Mouse (Mus musculus): ENCODE measurements around the gene Sdsl. TPM values are rescaled to one million over a fixed set of nuclear protein-coding genes. Genes with fewer than 3 reads are reported as not detected.

Sdsl gene
- polyA plus RNA-seq, 1 experiment from 2014 or later, result 5.1 TPM

- H3K4me1 ChIP-seq (ENCODE audit: control insufficient read depth, insufficient read depth, low read length), result no peaks in the 10 kb centered on the region
- no peak overlapping the region for H3K27ac ChIP-seq (ENCODE audit: low read length)
- no peak overlapping the region for H3K4me2 ChIP-seq (ENCODE audit: low read length)
- no peak overlapping the region for H3K9ac ChIP-seq (ENCODE audit: low read depth, low read length)
- WGBS, result 85% methylated on average over 19 of the region's 19 CpGs
- H3K27me3 ChIP-seq (ENCODE audit: control insufficient read depth, insufficient read depth, low read depth, low read length), result no peaks in the 10 kb centered on the region
- H3K36me3 ChIP-seq (ENCODE audit: control insufficient read depth, insufficient read depth, low read length), result peaks cover 15% of the 10 kb centered on the region; the same call in 1 of the 2 replicates
- no peaks in the 10 kb centered on the region for H3K9me3 ChIP-seq (replicated peaks; ENCODE audit: control insufficient read depth, low read length, poor library complexity, severe bottlenecking)
- no peak for ATAC-seq
- no peak overlapping the region for H3K4me3 ChIP-seq (ENCODE audit: low read depth, low read length)
Measured at GRCm38 (mm10) chr5:120483399-120483798, 10.8 kb upstream of the Sdsl start.

- Histone ChIP-seq H3K4me3 (ENCODE audit: low read depth, low read length) (no peak overlapping the region), H3K36me3 (ENCODE audit: control insufficient read depth, insufficient read depth, low read length) (peaks cover 6% of the 10 kb centered on the region; the same call in 1 of the 2 replicates), H3K4me2 (ENCODE audit: low read length) (no peak overlapping the region), H3K4me1 (ENCODE audit: control insufficient read depth, insufficient read depth, low read length) (no peaks in the 10 kb centered on the region), H3K9me3 (replicated peaks; ENCODE audit: control insufficient read depth, low read length, poor library complexity, severe bottlenecking) (no peaks in the 10 kb centered on the region), H3K27ac (ENCODE audit: low read length) (no peak overlapping the region), H3K27me3 (ENCODE audit: control insufficient read depth, insufficient read depth, low read depth, low read length) (no peaks in the 10 kb centered on the region), H3K9ac (ENCODE audit: low read depth, low read length) (no peak overlapping the region)
- 61% methylated on average over 9 of the region's 9 CpGs for WGBS
- no peak for ATAC-seq
Measured at GRCm38 (mm10) chr5:120481205-120481604, 8.6 kb upstream of the Sdsl start.

- no peaks in the 10 kb centered on the region for H3K36me3 ChIP-seq (ENCODE audit: control insufficient read depth, insufficient read depth, low read length)
- no peak overlapping the region for H3K9ac ChIP-seq (ENCODE audit: low read depth, low read length)
- no peaks in the 10 kb centered on the region for H3K9me3 ChIP-seq (replicated peaks; ENCODE audit: control insufficient read depth, low read length, poor library complexity, severe bottlenecking)
- WGBS, result 66% methylated on average over 4 of the region's 4 CpGs
- H3K4me2 ChIP-seq (ENCODE audit: low read length), result no peak overlapping the region
- ATAC-seq, result no peak
- no peaks in the 10 kb centered on the region for H3K4me1 ChIP-seq (ENCODE audit: control insufficient read depth, insufficient read depth, low read length)
- H3K27me3 ChIP-seq (ENCODE audit: control insufficient read depth, insufficient read depth, low read depth, low read length), result no peaks in the 10 kb centered on the region
- no peak overlapping the region for H3K27ac ChIP-seq (ENCODE audit: low read length)
- no peak overlapping the region for H3K4me3 ChIP-seq (ENCODE audit: low read depth, low read length)
Measured at GRCm38 (mm10) chr5:120479538-120479937, 6.9 kb upstream of the Sdsl start.

GRCm38 (mm10) chr5:120477993-120478392 is 5.4 kb upstream of the Sdsl start:
- Histone ChIP-seq H3K4me2 (ENCODE audit: low read length) (no peak overlapping the region), H3K9ac (ENCODE audit: low read depth, low read length) (no peak overlapping the region), H3K27me3 (ENCODE audit: control insufficient read depth, insufficient read depth, low read depth, low read length) (no peaks in the 10 kb centered on the region), H3K36me3 (ENCODE audit: control insufficient read depth, insufficient read depth, low read length) (no peaks in the 10 kb centered on the region), H3K4me1 (ENCODE audit: control insufficient read depth, insufficient read depth, low read length) (no peaks in the 10 kb centered on the region), H3K27ac (ENCODE audit: low read length) (no peak overlapping the region), H3K9me3 (replicated peaks; ENCODE audit: control insufficient read depth, low read length, poor library complexity, severe bottlenecking) (no peaks in the 10 kb centered on the region), H3K4me3 (ENCODE audit: low read depth, low read length) (no peak overlapping the region)
- WGBS, result 92% methylated on average over 5 of the region's 5 CpGs
- ATAC-seq, result no peak

- Histone ChIP-seq H3K27ac (ENCODE audit: low read length) (no peak within 1 kb of the TSS), H3K9ac (ENCODE audit: low read depth, low read length) (no peak within 1 kb of the TSS), H3K9me3 (replicated peaks; ENCODE audit: control insufficient read depth, low read length, poor library complexity, severe bottlenecking) (no peaks in the 10 kb centered on the region), H3K4me1 (ENCODE audit: control insufficient read depth, insufficient read depth, low read length) (no peaks in the 10 kb centered on the region), H3K36me3 (ENCODE audit: control insufficient read depth, insufficient read depth, low read length) (no peaks in the 10 kb centered on the region), H3K27me3 (ENCODE audit: control insufficient read depth, insufficient read depth, low read depth, low read length) (no peaks in the 10 kb centered on the region), H3K4me2 (ENCODE audit: low read length) (no peak within 1 kb of the TSS), H3K4me3 (ENCODE audit: low read depth, low read length) (no peak within 1 kb of the TSS)
- 17% methylated on average over 13 of the region's 13 CpGs for WGBS
- ATAC-seq, result no peak
Measured at GRCm38 (mm10) chr5:120476296-120476695, 3.7 kb upstream of the Sdsl start, which contains the start of gene Sds. Gene Sds, plus strand, starts transcription at chr5:120476526.

GRCm38 (mm10) chr5:120475861-120476260 is 3.3 kb upstream of the Sdsl start:
- ATAC-seq, result no peak
- 59% methylated on average over 8 of the region's 8 CpGs for WGBS
- Histone ChIP-seq H3K27ac (ENCODE audit: low read length) (no peak overlapping the region), H3K27me3 (ENCODE audit: control insufficient read depth, insufficient read depth, low read depth, low read length) (no peaks in the 10 kb centered on the region), H3K4me1 (ENCODE audit: control insufficient read depth, insufficient read depth, low read length) (no peaks in the 10 kb centered on the region), H3K9me3 (replicated peaks; ENCODE audit: control insufficient read depth, low read length, poor library complexity, severe bottlenecking) (no peaks in the 10 kb centered on the region), H3K4me2 (ENCODE audit: low read length) (no peak overlapping the region), H3K36me3 (ENCODE audit: control insufficient read depth, insufficient read depth, low read length) (no peaks in the 10 kb centered on the region), H3K4me3 (ENCODE audit: low read depth, low read length) (no peak overlapping the region), H3K9ac (ENCODE audit: low read depth, low read length) (no peak overlapping the region)

- no peak overlapping the region for H3K4me2 ChIP-seq (ENCODE audit: low read length)
- ATAC-seq, result no peak
- H3K36me3 ChIP-seq (ENCODE audit: control insufficient read depth, insufficient read depth, low read length), result no peaks in the 10 kb centered on the region
- WGBS, result 97% methylated on average over 2 of the region's 2 CpGs
- no peak overlapping the region for H3K4me3 ChIP-seq (ENCODE audit: low read depth, low read length)
- no peaks in the 10 kb centered on the region for H3K4me1 ChIP-seq (ENCODE audit: control insufficient read depth, insufficient read depth, low read length)
- no peak overlapping the region for H3K9ac ChIP-seq (ENCODE audit: low read depth, low read length)
- no peak overlapping the region for H3K27ac ChIP-seq (ENCODE audit: low read length)
- H3K27me3 ChIP-seq (ENCODE audit: control insufficient read depth, insufficient read depth, low read depth, low read length), result 0 out of 2 replicates have a peak, but pooled peaks cover 2% of the 10 kb centered on the region
- no peaks in the 10 kb centered on the region for H3K9me3 ChIP-seq (replicated peaks; ENCODE audit: control insufficient read depth, low read length, poor library complexity, severe bottlenecking)
Measured at GRCm38 (mm10) chr5:120473361-120473760, 751 bp upstream of the Sdsl start.

GRCm38 (mm10) chr5:120471538-120471937 is 1.1 kb downstream of the Sdsl start:
- no peak overlapping the region for H3K4me3 ChIP-seq (ENCODE audit: low read depth, low read length)
- H3K9ac ChIP-seq (ENCODE audit: low read depth, low read length), result no peak overlapping the region
- 0 out of 2 replicates have a peak, but pooled peaks cover 4% of the 10 kb centered on the region for H3K27me3 ChIP-seq (ENCODE audit: control insufficient read depth, insufficient read depth, low read depth, low read length)
- no peak overlapping the region for H3K27ac ChIP-seq (ENCODE audit: low read length)
- H3K4me1 ChIP-seq (ENCODE audit: control insufficient read depth, insufficient read depth, low read length), result no peaks in the 10 kb centered on the region
- no peaks in the 10 kb centered on the region for H3K9me3 ChIP-seq (replicated peaks; ENCODE audit: control insufficient read depth, low read length, poor library complexity, severe bottlenecking)
- H3K4me2 ChIP-seq (ENCODE audit: low read length), result no peak overlapping the region
- 65% methylated on average over 4 of the region's 4 CpGs for WGBS
- no peaks in the 10 kb centered on the region for H3K36me3 ChIP-seq (ENCODE audit: control insufficient read depth, insufficient read depth, low read length)
- no peak for ATAC-seq

- Histone ChIP-seq H3K4me3 (ENCODE audit: low read depth, low read length) (no peak overlapping the region), H3K27ac (ENCODE audit: low read length) (no peak overlapping the region), H3K27me3 (ENCODE audit: control insufficient read depth, insufficient read depth, low read depth, low read length) (0 out of 2 replicates have a peak, but pooled peaks cover 4% of the 10 kb centered on the region), H3K4me2 (ENCODE audit: low read length) (no peak overlapping the region), H3K4me1 (ENCODE audit: control insufficient read depth, insufficient read depth, low read length) (no peaks in the 10 kb centered on the region), H3K9me3 (replicated peaks; ENCODE audit: control insufficient read depth, low read length, poor library complexity, severe bottlenecking) (no peaks in the 10 kb centered on the region), H3K36me3 (ENCODE audit: control insufficient read depth, insufficient read depth, low read length) (no peaks in the 10 kb centered on the region), H3K9ac (ENCODE audit: low read depth, low read length) (no peak overlapping the region)
- 88% methylated on average over 6 of the region's 6 CpGs for WGBS
- no peak for ATAC-seq
Measured at GRCm38 (mm10) chr5:120468830-120469229, 3.8 kb downstream of the Sdsl start.

Data from midbrain, embryonic 16.5 days (tissue).